11 mouse cellular contexts compared by ENCODE assay signal in the genomic region with DNA sequence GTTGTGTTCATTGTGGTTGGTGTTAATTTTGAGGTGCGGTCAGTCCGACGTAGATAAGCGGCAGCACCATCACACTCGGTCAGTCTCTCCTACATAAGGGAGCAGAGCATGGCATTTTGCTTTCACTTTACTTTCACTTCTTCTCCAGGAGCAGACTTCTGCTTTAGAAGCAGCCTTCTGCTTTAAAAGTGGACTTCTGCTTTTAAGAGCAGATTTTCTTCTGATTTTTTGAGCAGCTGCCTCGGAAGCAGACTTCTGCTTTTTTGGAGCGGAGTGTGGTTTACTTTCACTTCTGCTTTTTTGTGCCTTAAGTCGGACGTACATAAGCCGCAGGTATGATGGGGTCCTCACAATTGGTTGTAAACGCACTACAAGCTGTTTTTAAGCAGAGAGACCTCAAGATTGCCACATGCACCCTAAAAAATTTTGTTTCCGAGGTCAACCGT. TPM values are rescaled to one million over a fixed set of nuclear protein-coding genes. Genes with fewer than 3 reads are reported as not detected.
DNase-seq lines count a peak whose midpoint lies in the region; ATAC-seq lines count a peak whose summit lies in the region.
"Had no signal": no experiment of that assay in that cellular context is flagged by ENCODE, and none has a peak within 500 bp of the region (broad histone marks: within the 10 kb centered on the region; RNA-seq: fewer than 3 reads in every experiment).

No protein-coding gene starts in this region.

- no peaks in the 10 kb centered on the region for H3K36me3 ChIP-seq in kidney, embryonic 14.5 days (ENCODE audit: control insufficient read depth, insufficient read depth, low read length)
- no peaks in the 10 kb centered on the region for H3K36me3 ChIP-seq in macrophage (ENCODE audit: inconsistent target)
- H3K36me3 ChIP-seq: embryonic facial prominence, embryonic 15.5 days; lung, embryonic 15.5 days had no signal

- WGBS in kidney, embryonic 14.5 days, result 94% methylated on average over 13 of the region's 13 CpGs
- WGBS in macrophage (ENCODE audit: missing documents), result under 1% methylated on average over 13 of the region's 13 CpGs

- H3K9me3 ChIP-seq in kidney, embryonic 14.5 days (ENCODE audit: control insufficient read depth, low read length), result peaks cover 3% of the 10 kb centered on the region; the same call in 1 of the 2 replicates
- H3K9me3 ChIP-seq: embryonic facial prominence, embryonic 15.5 days; lung, embryonic 15.5 days had no signal

- H3K27me3 ChIP-seq in kidney, embryonic 14.5 days (ENCODE audit: control insufficient read depth, insufficient read depth, low read length), result no peaks in the 10 kb centered on the region
- H3K27me3 ChIP-seq: embryonic facial prominence, embryonic 15.5 days; lung, embryonic 15.5 days had no signal

- no peak overlapping the region for H3K4me3 ChIP-seq in kidney, embryonic 14.5 days (ENCODE audit: low read length)
- H3K4me3 ChIP-seq in macrophage (ENCODE audit: inconsistent target), result peak overlapping the region; percentile 33
- H3K4me3 ChIP-seq: embryonic facial prominence, embryonic 15.5 days; lung, embryonic 15.5 days had no signal

- no peak overlapping the region for H3K27ac ChIP-seq in kidney, embryonic 14.5 days (ENCODE audit: low read depth, low read length)
- H3K27ac ChIP-seq in macrophage, result peak overlapping the region; percentile 95
- H3K27ac ChIP-seq: embryonic facial prominence, embryonic 15.5 days; hindbrain, postnatal 0 days; lung, embryonic 15.5 days had no signal

- H3K4me2 ChIP-seq in kidney, embryonic 14.5 days (replicated peaks; ENCODE audit: low read depth, low read length), result no peak overlapping the region
- H3K4me2 ChIP-seq: embryonic facial prominence, embryonic 15.5 days; lung, embryonic 15.5 days had no signal

- no peaks in the 10 kb centered on the region for H3K79me2 ChIP-seq in macrophage (ENCODE audit: inconsistent target)

- ATAC-seq in kidney, embryonic 14.5 days (ENCODE audit: low FRiP score, low TSS enrichment), result no peak
- ATAC-seq: hindbrain, postnatal 0 days had no signal

- H3K4me1 ChIP-seq in kidney, embryonic 14.5 days (ENCODE audit: control insufficient read depth, insufficient read depth, low read length), result no peaks in the 10 kb centered on the region
- H3K4me1 ChIP-seq: embryonic facial prominence, embryonic 15.5 days; lung, embryonic 15.5 days had no signal

- H3K9ac ChIP-seq in kidney, embryonic 14.5 days (ENCODE audit: low read depth, low read length), result no peak overlapping the region
- H3K9ac ChIP-seq: embryonic facial prominence, embryonic 15.5 days; lung, embryonic 15.5 days had no signal

- peak; percentile 18 for DNase-seq in kidney, adult 9 months
- DNase-seq in c-Kit-positive CD71-negative TER-119-negative erythroid progenitor cells, embryonic 14.5 days (ENCODE audit: low read depth), result peak; percentile 52
- peak; percentile 40 for DNase-seq in thymus, postnatal 25 days
- no peak for DNase-seq in gastrocnemius, postnatal 4 days (ENCODE audit: low spot score in 2 of 2)
- no peak for DNase-seq in frontal cortex, adult 2 months (ENCODE audit: extremely low spot score in 1 of 2, low spot score in 1 of 2)
- DNase-seq in kidney, postnatal 10 days, result no peak

RNA-seq across cellular contexts. Expression of a gene that starts 54.1 kb away (rescaled TPM):
- polyA plus RNA-seq in kidney, embryonic 14.5 days (2014; fragmentation: Nextera tagmentation; extraction: Ambion mirVana), result 0.09 TPM in 1 of 2 replicates, not detected in the other
- total RNA-seq in macrophage (2018; cell fraction: chromatin; rRNA removed), result not detected
- total RNA-seq in macrophage (2018; cell fraction: cytosol; rRNA removed), result not detected
- not detected for total RNA-seq in macrophage (2018; cell fraction: nucleus; rRNA removed)
- not detected in 3 replicates for polyA plus RNA-seq in macrophage (2018)
- total RNA-seq in gastrocnemius, postnatal 4 days (2021), result under 1 TPM in 1 of 2 experiments, not detected in 1; 0.16 TPM
- polyA plus RNA-seq in frontal cortex, adult 2 months (2012; rRNA removed), result not detected in 2 replicates
- total RNA-seq: hindbrain, postnatal 0 days had no signal
- polyA plus RNA-seq: embryonic facial prominence, embryonic 15.5 days; hindbrain, postnatal 0 days; lung, embryonic 15.5 days had no signal

Comparison
In these comparisons a context has a peak if more than half of its experiments do, and no peak if none do; other contexts are left out.
1. DNase-seq: peak in kidney, adult 9 months (single experiment), c-Kit-positive CD71-negative TER-119-negative erythroid progenitor cells, embryonic 14.5 days (single experiment) and thymus, postnatal 25 days (single experiment); none in gastrocnemius, postnatal 4 days (0 of 2), frontal cortex, adult 2 months (0 of 2) and kidney, postnatal 10 days (single experiment).